Mouse (Mus musculus): ENCODE results near the gene Csf3. TPM values are rescaled to one million over a fixed set of nuclear protein-coding genes. Genes with fewer than 3 reads are reported as not detected.
"Not testable (repeated sequence)": the region's sequence is repeated elsewhere in the genome, so short reads cannot be mapped to it uniquely, and the experiment has no call there.

The Csf3 gene
- polyA plus RNA-seq, 1 experiment from 2014 or later, result not detected

- no peaks in the 10 kb centered on the region for H3K9me3 ChIP-seq (ENCODE audit: control insufficient read depth, low read length)
- 68% methylated on average over 5 of the region's 5 CpGs for WGBS
- ATAC-seq (ENCODE audit: insufficient read depth, low FRiP score, low TSS enrichment) (no peak), DNase-seq (ENCODE audit: low spot score) (no peak)
- H3K4me1 ChIP-seq (ENCODE audit: control insufficient read depth, insufficient read depth, low read length), result no peaks in the 10 kb centered on the region
- no peak overlapping the region for H3K4me2 ChIP-seq (ENCODE audit: low read depth)
- H3K36me3 ChIP-seq (ENCODE audit: control insufficient read depth, insufficient read depth, low read length), result peaks cover 4% of the 10 kb centered on the region
- no peaks in the 10 kb centered on the region for H3K27me3 ChIP-seq (ENCODE audit: control insufficient read depth, insufficient read depth, low read length)
- H3K4me3 ChIP-seq (ENCODE audit: low read depth, low read length), result no peak overlapping the region
- H3K9ac ChIP-seq (ENCODE audit: low read length), result no peak overlapping the region
- no peak overlapping the region for H3K27ac ChIP-seq (ENCODE audit: low read depth, low read length)
Observed at GRCm38 (mm10) chr11:98702323-98702722, 1.3 kb downstream of the Csf3 start.

GRCm38 (mm10) chr11:98705021-98705420, 4.0 kb downstream of the Csf3 start:
- Histone ChIP-seq H3K9ac (ENCODE audit: low read length) (no peak overlapping the region), H3K9me3 (ENCODE audit: control insufficient read depth, low read length) (no peaks in the 10 kb centered on the region), H3K36me3 (ENCODE audit: control insufficient read depth, insufficient read depth, low read length) (peaks cover 7% of the 10 kb centered on the region), H3K4me2 (ENCODE audit: low read depth) (no peak overlapping the region), H3K4me1 (ENCODE audit: control insufficient read depth, insufficient read depth, low read length) (no peaks in the 10 kb centered on the region), H3K27ac (ENCODE audit: low read depth, low read length) (no peak overlapping the region), H3K27me3 (ENCODE audit: control insufficient read depth, insufficient read depth, low read length) (no peaks in the 10 kb centered on the region), H3K4me3 (ENCODE audit: low read depth, low read length) (no peak overlapping the region)
- no peak for DNase-seq (ENCODE audit: low spot score)
- WGBS, result 89% methylated on average over 10 of the region's 10 CpGs
- ATAC-seq (ENCODE audit: insufficient read depth, low FRiP score, low TSS enrichment), result no peak

GRCm38 (mm10) chr11:98707401-98708281, 6.6 kb downstream of the Csf3 start:
- Histone ChIP-seq H3K9ac (ENCODE audit: low read length) (no peak overlapping the region), H3K4me3 (ENCODE audit: low read depth, low read length) (no peak overlapping the region), H3K36me3 (ENCODE audit: control insufficient read depth, insufficient read depth, low read length) (peaks cover 8% of the 10 kb centered on the region), H3K9me3 (ENCODE audit: control insufficient read depth, low read length) (no peaks in the 10 kb centered on the region), H3K4me1 (ENCODE audit: control insufficient read depth, insufficient read depth, low read length) (no peaks in the 10 kb centered on the region), H3K4me2 (ENCODE audit: low read depth) (no peak overlapping the region), H3K27ac (ENCODE audit: low read depth, low read length) (no peak overlapping the region), H3K27me3 (ENCODE audit: control insufficient read depth, insufficient read depth, low read length) (no peaks in the 10 kb centered on the region)
- ATAC-seq (ENCODE audit: insufficient read depth, low FRiP score, low TSS enrichment) (no peak), DNase-seq (ENCODE audit: low spot score) (no peak)
- WGBS, result 91% methylated on average over 22 of the region's 22 CpGs

- H3K27me3 ChIP-seq (ENCODE audit: control insufficient read depth, insufficient read depth, low read length), result no peaks in the 10 kb centered on the region
- ATAC-seq (ENCODE audit: insufficient read depth, low FRiP score, low TSS enrichment) (no peak), DNase-seq (ENCODE audit: low spot score) (no peak)
- H3K4me2 ChIP-seq (ENCODE audit: low read depth), result no peak overlapping the region
- H3K36me3 ChIP-seq (ENCODE audit: control insufficient read depth, insufficient read depth, low read length), result peaks cover 11% of the 10 kb centered on the region
- H3K9me3 ChIP-seq (ENCODE audit: control insufficient read depth, low read length), result no peaks in the 10 kb centered on the region
- WGBS, result 91% methylated on average over 19 of the region's 19 CpGs
- H3K4me1 ChIP-seq (ENCODE audit: control insufficient read depth, insufficient read depth, low read length), result no peaks in the 10 kb centered on the region
- H3K9ac ChIP-seq (ENCODE audit: low read length), result no peak overlapping the region
- H3K4me3 ChIP-seq (ENCODE audit: low read depth, low read length), result no peak overlapping the region
- H3K27ac ChIP-seq (ENCODE audit: low read depth, low read length), result no peak overlapping the region
Observed at GRCm38 (mm10) chr11:98708282-98708956, 7.4 kb downstream of the Csf3 start.

- WGBS, result 87% methylated on average over 26 of the region's 26 CpGs
- Histone ChIP-seq H3K27me3 (ENCODE audit: control insufficient read depth, insufficient read depth, low read length) (no peaks in the 10 kb centered on the region), H3K9ac (ENCODE audit: low read length) (no peak overlapping the region), H3K9me3 (ENCODE audit: control insufficient read depth, low read length) (no peaks in the 10 kb centered on the region), H3K36me3 (ENCODE audit: control insufficient read depth, insufficient read depth, low read length) (peaks cover 18% of the 10 kb centered on the region), H3K4me3 (ENCODE audit: low read depth, low read length) (no peak overlapping the region), H3K4me1 (ENCODE audit: control insufficient read depth, insufficient read depth, low read length) (no peaks in the 10 kb centered on the region), H3K4me2 (ENCODE audit: low read depth) (no peak overlapping the region), H3K27ac (ENCODE audit: low read depth, low read length) (no peak overlapping the region)
- ATAC-seq (ENCODE audit: insufficient read depth, low FRiP score, low TSS enrichment), result no peak
- DNase-seq (ENCODE audit: low spot score), result no peak
Observed at GRCm38 (mm10) chr11:98709001-98709741, 8.1 kb downstream of the Csf3 start.

- Histone ChIP-seq H3K27me3 (ENCODE audit: control insufficient read depth, insufficient read depth, low read length) (no peaks in the 10 kb centered on the region), H3K9ac (ENCODE audit: low read length) (no peak overlapping the region), H3K4me3 (ENCODE audit: low read depth, low read length) (no peak overlapping the region), H3K36me3 (ENCODE audit: control insufficient read depth, insufficient read depth, low read length) (peaks cover 20% of the 10 kb centered on the region), H3K27ac (ENCODE audit: low read depth, low read length) (no peak overlapping the region), H3K4me2 (ENCODE audit: low read depth) (no peak overlapping the region), H3K9me3 (ENCODE audit: control insufficient read depth, low read length) (no peaks in the 10 kb centered on the region), H3K4me1 (ENCODE audit: control insufficient read depth, insufficient read depth, low read length) (no peaks in the 10 kb centered on the region)
- WGBS, result 57% methylated on average over 12 of the region's 12 CpGs
- DNase-seq (ENCODE audit: low spot score), result peak; percentile 82
- ATAC-seq (ENCODE audit: insufficient read depth, low FRiP score, low TSS enrichment), result no peak
Observed at GRCm38 (mm10) chr11:98710416-98711045, 9.5 kb downstream of the Csf3 start.

GRCm38 (mm10) chr11:98711046-98711434, 10.0 kb downstream of the Csf3 start:
- H3K9ac ChIP-seq (ENCODE audit: low read length), result no peak overlapping the region
- peaks cover 20% of the 10 kb centered on the region for H3K36me3 ChIP-seq (ENCODE audit: control insufficient read depth, insufficient read depth, low read length)
- no peak overlapping the region for H3K4me3 ChIP-seq (ENCODE audit: low read depth, low read length)
- ATAC-seq (ENCODE audit: insufficient read depth, low FRiP score, low TSS enrichment) (no peak), DNase-seq (ENCODE audit: low spot score) (no peak)
- no peaks in the 10 kb centered on the region for H3K9me3 ChIP-seq (ENCODE audit: control insufficient read depth, low read length)
- 84% methylated on average over 4 of the region's 4 CpGs for WGBS
- H3K27ac ChIP-seq (ENCODE audit: low read depth, low read length), result no peak overlapping the region
- H3K4me2 ChIP-seq (ENCODE audit: low read depth), result no peak overlapping the region
- H3K27me3 ChIP-seq (ENCODE audit: control insufficient read depth, insufficient read depth, low read length), result no peaks in the 10 kb centered on the region
- no peaks in the 10 kb centered on the region for H3K4me1 ChIP-seq (ENCODE audit: control insufficient read depth, insufficient read depth, low read length)

- not testable (repeated sequence) for H3K27ac ChIP-seq (ENCODE audit: low read depth, low read length); DNase-seq (ENCODE audit: low spot score); ATAC-seq (ENCODE audit: insufficient read depth, low FRiP score, low TSS enrichment); H3K9ac ChIP-seq (ENCODE audit: low read length); H3K4me1 ChIP-seq (ENCODE audit: control insufficient read depth, insufficient read depth, low read length); H3K9me3 ChIP-seq (ENCODE audit: control insufficient read depth, low read length); H3K4me2 ChIP-seq (ENCODE audit: low read depth); H3K27me3 ChIP-seq (ENCODE audit: control insufficient read depth, insufficient read depth, low read length); H3K4me3 ChIP-seq (ENCODE audit: low read depth, low read length)
- H3K36me3 ChIP-seq (ENCODE audit: control insufficient read depth, insufficient read depth, low read length), result peaks cover 22% of the 10 kb centered on the region
- WGBS, result 83% methylated on average over 6 of the region's 6 CpGs
Observed at GRCm38 (mm10) chr11:98712009-98712408, 10.9 kb downstream of the Csf3 start.
